Mouse (Mus musculus) brain, embryonic 14.5 days (tissue): ENCODE measurements at regions not wholly inside any gene's neighbourhood (a gene's known extent, or its start where the extent isn't known, plus 50 kb on each side); places are given as distances from the start of the nearest gene placed in this dataset.

Experiments used
- DNase-seq: peaks from one replicate; pipeline ENCODE4 v3.0.0-alpha.2; 2011; ENCODE audit warnings: low read depth
- CTCF ChIP-seq: fragments of 200-500 bp; IDR thresholded peaks from 2 replicates; pipeline ENCODE4 v1.5.1; 2012; ENCODE audit warnings: inconsistent platforms, mild to moderate bottlenecking, moderate library complexity, borderline replicate concordance; ENCODE audit not compliant: insufficient read depth, insufficient read length; ENCODE audit errors: extremely low read depth
- POLR2A ChIP-seq: fragments of 200-500 bp; IDR thresholded peaks from 2 replicates; pipeline ENCODE4 v1.6.1; 2012; ENCODE audit warnings: mild to moderate bottlenecking, inconsistent platforms, borderline replicate concordance; ENCODE audit not compliant: poor library complexity, insufficient read depth, insufficient read length, severe bottlenecking; ENCODE audit errors: extremely low read depth

- DNase-seq = no peak
- TF ChIP-seq POLR2A (no peak), CTCF (no peak)
Observed at GRCm38 (mm10) chr7:90062874-90063273, 67.1 kb upstream of the Picalm start.

DNA sequence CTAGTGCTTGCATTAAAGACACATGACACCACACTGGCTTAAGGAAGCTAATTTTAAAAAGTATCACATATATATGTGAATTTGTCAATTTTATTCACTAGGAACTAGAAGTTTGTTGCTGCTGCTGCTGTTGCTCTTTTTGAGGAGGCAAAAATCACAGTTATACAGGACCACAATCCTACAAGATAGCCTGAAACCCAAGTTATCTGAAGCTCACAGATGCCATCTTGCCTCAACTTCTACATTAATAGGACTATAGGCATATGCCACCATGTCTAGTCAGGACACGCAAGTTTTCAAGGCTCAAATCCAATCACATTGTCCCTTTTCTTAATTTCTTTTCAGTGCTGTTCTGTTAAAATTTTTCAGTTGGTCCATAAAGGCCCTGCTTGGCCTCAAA lies 65.8 kb upstream of the Picalm start:
- no peak for TF ChIP-seq CTCF
- TF ChIP-seq POLR2A = no peak

DNA sequence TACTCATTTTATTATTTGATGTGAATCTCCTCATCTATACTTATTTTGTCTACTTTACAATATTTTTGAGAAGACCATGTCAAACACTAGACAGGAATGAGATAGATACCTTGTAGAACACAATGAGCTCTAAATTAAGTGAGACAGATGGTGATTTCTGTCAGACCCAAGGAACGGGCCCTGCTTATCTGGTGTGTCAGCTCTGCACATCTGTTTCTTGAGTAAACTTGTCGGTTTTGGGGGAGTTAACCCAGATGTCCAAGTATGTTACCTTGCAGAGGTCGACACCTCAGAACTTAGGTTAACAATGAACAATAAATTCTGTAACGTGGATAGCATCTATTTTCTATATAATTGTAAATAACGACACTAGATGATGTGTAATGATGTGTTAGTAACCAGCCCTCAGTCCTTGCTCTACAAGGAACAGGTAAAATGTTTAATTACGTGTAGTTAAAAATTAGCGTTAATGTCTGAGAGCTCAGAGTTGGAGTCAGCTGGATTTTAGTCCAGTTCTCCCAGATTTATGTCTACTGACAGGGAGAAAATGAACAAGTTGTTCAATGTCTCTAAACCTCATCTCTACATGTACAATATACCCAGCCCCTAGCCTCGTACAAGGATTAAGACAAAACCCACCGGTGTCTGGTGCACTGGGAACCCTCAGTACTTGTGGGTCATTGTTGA lies 64.6 kb upstream of the Picalm start:
- no peak for TF ChIP-seq CTCF
- DNase-seq = no peak

More for the DNA sequence above, 65.8 kb upstream of the Picalm start:
- DNase-seq = no peak

- DNase-seq = no peak
- TF ChIP-seq CTCF = no peak
- TF ChIP-seq POLR2A = no peak
Observed at GRCm38 (mm10) chr7:90066275-90066674, 63.7 kb upstream of the Picalm start.

- peak; percentile 33 for DNase-seq
- no peak for TF ChIP-seq POLR2A
- TF ChIP-seq CTCF = no peak
Observed at GRCm38 (mm10) chr7:90067961-90068665, 61.9 kb upstream of the Picalm start.

DNA sequence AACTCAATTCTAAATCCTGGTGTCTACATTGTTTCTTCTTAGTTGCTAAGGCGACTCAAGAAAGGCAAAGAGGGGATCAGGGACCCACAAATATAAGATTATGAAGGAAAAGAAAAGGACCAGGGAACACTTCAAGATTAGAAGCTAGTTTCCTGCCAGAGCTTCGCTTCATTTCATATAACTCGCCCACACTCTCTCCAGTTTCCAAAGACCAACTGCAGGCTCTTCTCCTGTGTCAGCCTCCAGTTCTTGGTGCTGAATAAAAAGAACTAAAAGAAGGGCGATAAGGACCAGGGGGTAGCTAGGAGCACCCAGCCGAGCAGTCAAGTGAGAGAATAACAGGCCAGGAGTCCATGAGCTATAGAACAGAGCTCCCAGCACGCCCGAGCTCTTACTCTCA lies 59.7 kb upstream of the Picalm start:
- TF ChIP-seq POLR2A (no peak), CTCF (no peak)
- DNase-seq = no peak

- DNase-seq = no peak
- TF ChIP-seq CTCF (no peak), POLR2A (no peak)
Observed at GRCm38 (mm10) chr7:90073865-90074264, 56.1 kb upstream of the Picalm start.

DNA sequence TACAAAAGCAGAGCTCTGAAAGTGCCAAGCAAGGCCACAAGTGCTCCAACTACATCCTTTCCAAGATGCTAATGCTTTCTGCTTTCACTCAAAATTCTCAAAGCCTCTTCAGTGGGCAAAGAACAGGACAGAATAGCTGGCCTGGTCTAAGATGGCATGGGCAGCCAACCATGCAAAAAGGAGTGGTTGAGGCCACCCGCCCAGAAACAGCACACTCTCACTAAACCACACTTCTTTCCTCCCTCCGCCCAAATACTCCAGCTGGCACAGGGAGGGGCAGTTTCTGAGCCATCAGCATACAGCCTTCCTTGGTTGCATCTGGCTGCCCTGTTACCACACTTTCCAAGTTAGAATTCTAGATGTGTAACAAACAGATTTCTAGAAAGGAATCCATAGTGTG lies 55.4 kb upstream of the Picalm start:
- no peak for DNase-seq

DNA sequence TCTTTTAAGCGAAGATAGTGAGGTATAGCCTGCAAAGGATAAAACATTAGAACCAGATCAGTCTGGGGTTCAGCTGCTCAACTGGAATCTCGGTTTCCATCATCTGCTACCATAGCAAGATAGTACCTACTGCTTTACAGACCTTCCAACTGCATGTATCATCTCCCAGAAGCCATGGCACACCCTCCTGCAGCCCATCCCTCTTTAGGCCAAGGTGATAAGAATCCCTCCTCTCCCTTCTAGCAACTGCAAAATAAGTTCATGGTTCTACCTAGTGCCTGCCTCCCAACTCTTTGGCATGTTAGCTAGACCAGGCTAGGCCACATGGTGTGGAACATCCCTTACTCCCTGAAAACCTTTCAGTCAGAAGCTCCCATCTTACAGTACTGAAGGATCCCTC lies 52.4 kb upstream of the Picalm start:
- no peak for DNase-seq
- TF ChIP-seq POLR2A = no peak
- TF ChIP-seq CTCF = no peak

More for the DNA sequence above, 55.4 kb upstream of the Picalm start:
- TF ChIP-seq POLR2A (no peak), CTCF (no peak)

GRCm38 (mm10) chr7:90080083-90080772 lies 49.8 kb upstream of the Picalm start:
- DNase-seq = no peak

More at GRCm38 (mm10) chr7:90080083-90080772, 49.8 kb upstream of the Picalm start:
- no peak for TF ChIP-seq POLR2A
- no peak for TF ChIP-seq CTCF
